Mouse (Mus musculus): ENCODE measurements around the gene Rasgrp2. TPM values are rescaled to one million over a fixed set of nuclear protein-coding genes. Genes with fewer than 3 reads are reported as not detected.

The Rasgrp2 gene
- total RNA-seq, 4 experiments from 2014 or later = 35.0 to 44.1 (median 40.9) TPM

DNA sequence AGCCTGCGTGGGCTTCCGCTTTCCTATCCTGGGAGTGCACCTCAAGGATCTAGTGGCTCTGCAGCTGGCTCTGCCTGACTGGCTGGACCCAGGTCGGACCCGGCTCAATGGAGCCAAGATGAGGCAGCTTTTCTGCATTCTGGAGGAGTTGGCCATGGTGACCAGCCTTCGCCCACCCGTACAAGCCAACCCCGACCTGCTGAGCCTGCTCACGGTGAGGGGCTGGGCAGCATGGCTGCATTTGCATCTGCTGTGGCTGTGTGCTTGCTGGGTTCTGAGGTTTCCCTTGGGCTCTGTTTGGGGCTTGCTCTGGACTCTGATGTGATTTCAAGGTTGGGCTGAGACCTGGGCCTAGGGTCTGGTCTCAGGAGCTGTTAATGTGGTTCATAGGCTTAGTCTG lies 8.0 kb downstream of the Rasgrp2 start:
- DNase-seq (ENCODE audit: low spot score in 2 of 2) = no peak

DNA sequence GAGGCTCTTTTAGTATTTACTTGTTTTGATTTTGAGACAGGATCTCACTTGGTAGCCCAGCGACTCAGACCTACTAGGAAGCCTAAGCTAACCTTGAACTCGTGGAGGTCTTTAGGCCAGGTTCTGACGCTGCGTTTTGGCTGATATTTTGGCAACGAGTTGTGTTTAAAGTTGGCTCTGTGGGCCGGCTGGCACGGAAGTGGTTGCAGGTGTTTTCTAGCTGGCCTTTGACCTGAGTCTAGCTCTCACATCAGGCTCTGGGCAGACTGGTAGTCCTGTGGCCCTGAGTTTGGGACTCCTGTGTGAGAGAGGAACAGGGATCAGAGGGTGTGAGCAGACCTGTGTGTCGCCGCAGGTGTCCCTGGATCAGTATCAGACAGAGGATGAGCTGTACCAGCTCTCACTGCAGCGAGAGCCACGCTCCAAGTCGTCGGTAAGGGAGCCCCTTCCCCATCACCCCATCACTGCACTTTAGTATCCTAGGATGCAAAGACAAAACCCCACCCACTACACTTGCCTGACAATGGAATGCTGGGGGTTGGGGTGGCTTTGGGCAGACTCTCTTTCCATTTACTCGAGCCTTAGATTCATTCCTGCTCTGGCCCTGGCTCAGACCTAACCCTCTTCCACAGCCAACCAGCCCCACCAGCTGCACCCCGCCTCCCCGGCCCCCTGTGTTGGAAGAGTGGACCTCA lies 8.8 kb downstream of the Rasgrp2 start:
- DNase-seq (ENCODE audit: low spot score in 2 of 2) = no peak

GRCm38 (mm10) chr19:6408749-6409148 lies 9.6 kb downstream of the Rasgrp2 start:
- no peak for DNase-seq (ENCODE audit: low spot score in 2 of 2)

DNA sequence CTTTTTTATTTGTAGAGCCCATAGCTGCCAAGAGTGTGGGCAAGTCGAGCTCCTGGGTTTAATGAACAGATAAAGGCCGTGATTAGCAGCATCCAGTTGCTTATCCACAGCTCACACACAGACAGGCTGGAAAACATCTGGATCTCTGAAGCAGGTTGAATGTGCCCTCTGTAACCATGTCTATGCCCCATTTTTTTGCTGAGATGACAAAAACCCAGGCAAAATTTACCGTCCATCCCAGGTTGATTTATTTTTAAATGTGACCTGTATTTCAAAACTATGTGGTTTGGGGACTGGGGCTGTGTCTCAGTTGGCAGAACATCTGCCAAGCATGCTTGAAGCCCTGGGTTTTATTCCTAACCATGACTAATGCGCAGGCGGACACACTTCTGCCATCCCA lies 10.0 kb downstream of the Rasgrp2 start:
- no peak for DNase-seq (ENCODE audit: low spot score in 2 of 2)

- DNase-seq (ENCODE audit: low spot score in 2 of 2) = no peak
These were observed 10.8 kb downstream of the Rasgrp2 start for GRCm38 (mm10) chr19:6409936-6410335.

- DNase-seq (ENCODE audit: low spot score in 2 of 2) = no peak
These were observed 13.7 kb downstream of the Rasgrp2 start for GRCm38 (mm10) chr19:6412798-6413197.

DNA sequence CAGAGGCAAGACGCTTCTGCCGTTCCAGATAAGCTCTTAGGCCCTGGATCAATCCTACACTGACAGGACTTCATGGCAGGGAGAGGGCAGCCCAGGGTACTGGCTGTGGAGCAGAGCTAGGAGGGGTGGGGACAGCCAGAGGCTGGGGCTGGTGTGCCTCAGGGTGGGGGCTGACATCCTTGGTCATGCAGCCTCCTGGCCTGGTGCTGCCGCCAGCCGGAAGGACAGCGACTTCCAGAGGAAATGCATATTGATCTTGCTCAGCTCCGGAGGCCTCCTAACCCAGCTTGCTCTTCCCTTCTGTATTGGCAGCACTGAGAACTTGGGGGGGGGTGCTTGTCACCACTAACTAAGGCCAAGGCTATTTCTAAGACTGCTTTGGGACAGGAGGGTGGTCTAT lies 16.3 kb downstream of the Rasgrp2 start:
- DNase-seq (ENCODE audit: low spot score in 2 of 2) = no peak

- DNase-seq (ENCODE audit: low spot score in 2 of 2) = no peak
These were observed 17.1 kb downstream of the Rasgrp2 start for GRCm38 (mm10) chr19:6416124-6416770.

DNA sequence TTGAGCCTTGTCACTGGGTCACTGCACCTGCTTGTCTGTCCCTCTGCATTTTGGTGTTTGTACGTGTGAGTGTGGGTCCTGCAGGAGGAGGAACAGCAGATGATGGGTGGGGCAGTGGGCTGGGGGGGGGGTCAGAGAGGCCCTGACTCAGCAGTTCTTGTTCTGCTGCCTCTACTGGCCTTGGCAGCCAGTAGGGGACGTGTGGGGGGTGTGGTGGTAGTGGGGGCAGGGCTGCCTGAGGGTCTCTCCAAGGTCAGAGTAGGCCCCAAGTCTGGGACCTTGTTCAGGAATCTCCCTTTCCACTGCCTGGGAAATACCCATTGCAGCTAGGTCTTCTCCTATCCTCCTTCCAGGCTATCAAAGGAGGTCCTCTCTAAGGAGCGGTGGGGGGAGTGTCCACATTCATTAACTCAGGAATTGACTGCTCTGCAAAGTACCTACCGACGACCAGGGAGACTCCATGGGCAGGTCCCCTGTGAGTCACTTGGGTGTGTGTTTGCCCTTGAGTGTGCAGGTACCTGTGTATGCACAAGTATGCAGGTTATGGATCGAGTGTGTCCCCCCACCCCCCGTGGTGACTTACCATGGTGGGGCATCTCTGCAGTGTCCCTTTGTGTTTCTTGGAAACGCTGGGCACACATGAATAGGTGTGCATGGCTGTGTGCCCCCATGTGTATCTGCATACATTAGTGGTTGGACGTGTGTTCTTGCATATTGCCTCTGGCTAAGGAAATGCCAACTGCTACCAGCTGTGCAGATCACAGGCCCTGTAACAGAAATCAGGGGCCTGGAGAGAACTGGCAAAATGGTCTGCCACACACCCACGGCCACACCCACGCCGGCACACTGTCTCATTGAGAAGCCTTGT lies 18.0 kb downstream of the Rasgrp2 start:
- no peak for DNase-seq (ENCODE audit: low spot score in 2 of 2)

DNA sequence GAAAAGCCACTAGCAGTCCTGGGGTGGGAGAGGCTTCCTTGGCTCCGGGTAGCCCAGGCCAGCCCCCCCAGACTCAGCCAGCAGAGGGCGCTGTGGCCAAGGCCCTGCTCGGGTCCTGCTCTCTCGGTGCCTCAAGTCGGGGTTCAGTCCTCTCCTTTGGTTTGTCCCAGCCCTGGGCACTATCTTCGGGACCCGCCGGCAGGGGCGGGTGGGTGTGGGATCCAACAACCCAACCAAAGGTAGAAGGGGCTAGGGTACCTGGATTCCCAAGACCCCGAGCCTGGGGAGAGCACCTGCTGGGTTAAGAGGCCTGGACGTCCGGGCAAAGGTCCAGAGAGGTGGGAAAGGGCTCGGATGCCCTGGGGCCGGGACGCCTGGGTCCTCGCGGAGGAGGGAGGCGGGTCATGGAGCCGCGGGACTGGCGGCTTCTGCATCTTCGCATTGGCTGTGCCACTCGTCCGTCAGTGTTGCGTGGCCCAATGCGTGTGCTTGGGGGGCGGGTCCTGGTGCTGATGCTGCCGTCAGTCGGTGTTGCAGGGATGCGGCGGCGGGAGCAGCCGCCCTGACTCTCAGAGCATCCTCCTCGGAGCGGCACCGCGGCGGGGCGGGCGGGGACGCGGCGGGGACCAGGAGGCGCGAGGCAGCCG lies 19.2 kb downstream of the Rasgrp2 start, which contains the start of gene Nrxn2:
TSS of gene Nrxn2 (plus strand) at position 499 of the 647 bp plus-strand sequence.
- DNase-seq (ENCODE audit: low spot score in 2 of 2) = peak; percentile 93 to 94

DNA sequence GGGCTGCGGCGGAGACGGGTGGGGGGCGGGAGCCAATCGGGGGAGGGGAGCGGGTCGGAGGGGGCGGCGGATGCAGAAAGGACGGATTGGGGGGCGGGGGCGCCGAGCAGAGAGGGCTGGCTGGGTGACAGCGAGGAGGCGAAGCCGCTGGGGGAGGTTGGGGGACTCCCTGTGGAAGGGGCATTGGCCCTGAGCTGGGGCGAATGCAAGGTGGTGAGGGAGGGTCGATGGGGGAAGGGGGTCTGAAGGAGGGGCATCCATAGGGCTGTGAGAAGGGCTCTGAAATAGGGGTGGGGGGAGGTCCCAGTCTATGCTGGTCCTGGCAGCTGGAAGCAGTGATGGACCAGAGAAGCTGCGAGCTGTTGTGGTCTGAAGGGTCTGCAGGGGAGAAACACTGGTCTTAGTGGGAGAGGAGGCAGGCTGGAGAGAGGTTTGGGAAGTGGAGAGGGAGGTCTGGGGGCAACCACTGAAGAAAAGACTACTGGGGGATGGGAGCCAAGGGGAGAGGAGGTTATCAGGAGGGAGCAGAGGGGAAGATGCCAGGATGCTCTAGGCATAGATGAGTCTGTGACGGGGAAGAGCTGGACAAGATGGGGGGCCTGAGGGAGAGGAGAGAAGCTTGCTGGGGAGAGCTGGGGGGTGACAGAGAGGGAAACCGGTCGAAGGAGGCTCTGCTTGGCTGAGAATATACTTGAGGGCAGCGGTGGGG lies 20.0 kb downstream of the Rasgrp2 start:
- no peak for DNase-seq (ENCODE audit: low spot score in 2 of 2)

DNA sequence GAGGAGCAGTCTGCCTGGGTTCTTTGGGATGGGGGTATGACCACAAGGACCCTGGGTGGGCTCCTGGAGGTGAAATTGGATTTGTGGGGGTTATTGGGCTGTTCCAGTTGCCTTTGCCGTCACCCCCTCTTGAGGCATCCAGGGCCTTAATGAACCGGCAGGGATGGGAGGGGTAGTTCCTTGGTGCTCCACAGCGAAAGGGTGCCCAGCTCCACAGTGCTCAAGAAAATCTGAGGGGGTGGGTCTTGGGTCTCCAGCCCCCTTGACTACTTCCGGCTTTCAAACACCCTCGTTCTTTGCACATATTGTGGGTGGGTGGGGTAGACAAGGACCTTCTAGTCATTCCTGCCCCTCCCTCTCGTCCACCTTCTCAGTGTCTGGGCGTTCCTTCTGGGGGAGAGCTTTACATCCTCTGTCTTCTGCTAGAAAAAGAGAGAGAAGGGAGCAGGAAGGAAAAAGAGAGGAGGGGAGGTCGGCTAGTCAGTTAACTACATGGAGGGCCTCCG lies 20.7 kb downstream of the Rasgrp2 start:
- no peak for DNase-seq (ENCODE audit: low spot score in 2 of 2)

- DNase-seq (ENCODE audit: low spot score in 2 of 2) = no peak
These were observed 21.5 kb downstream of the Rasgrp2 start for GRCm38 (mm10) chr19:6420481-6421210.

DNA sequence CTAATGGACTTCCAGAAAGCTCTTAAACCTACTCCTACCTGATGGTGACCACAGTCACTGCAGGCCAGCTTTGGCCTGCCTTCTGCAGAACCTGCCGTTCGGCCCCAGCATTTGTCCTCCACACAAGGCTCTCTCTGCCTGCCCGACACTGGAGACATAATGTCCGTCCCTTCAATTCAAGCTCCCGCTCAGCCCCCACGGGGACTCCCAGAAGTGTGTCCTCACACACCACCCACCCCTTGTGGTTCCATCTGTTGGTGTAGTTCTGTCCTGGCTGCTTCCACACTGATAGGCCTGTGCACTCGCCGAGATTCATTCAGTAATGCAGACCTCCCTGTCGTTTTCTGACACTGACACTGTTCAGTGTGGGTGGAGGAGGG lies 22.1 kb downstream of the Rasgrp2 start:
- no peak for DNase-seq (ENCODE audit: low spot score in 2 of 2)

- DNase-seq (ENCODE audit: low spot score in 2 of 2) = no peak
These were observed 22.9 kb downstream of the Rasgrp2 start for GRCm38 (mm10) chr19:6422014-6422413.

DNA sequence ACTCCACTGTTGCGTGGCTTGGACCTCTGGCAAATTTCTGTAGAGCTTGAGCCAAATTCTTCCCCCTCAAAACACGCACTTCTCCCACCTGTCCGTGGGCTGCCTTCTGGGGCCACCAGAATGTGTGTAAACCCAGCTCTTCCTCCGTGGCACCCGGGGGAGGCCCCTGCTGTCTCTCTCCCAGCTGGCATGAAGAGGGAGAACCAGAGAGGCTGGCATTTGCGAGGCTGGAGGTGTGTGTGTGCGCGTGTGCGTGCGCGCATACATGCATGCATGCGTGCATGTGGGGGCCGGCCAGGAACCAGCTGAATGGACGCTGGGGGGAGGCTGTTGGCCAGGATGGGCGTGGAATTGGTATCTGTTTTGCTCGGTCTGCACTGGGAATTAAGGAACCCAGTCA lies 24.1 kb downstream of the Rasgrp2 start:
- peak; percentile 64 to 71 for DNase-seq (ENCODE audit: low spot score in 2 of 2)

DNA sequence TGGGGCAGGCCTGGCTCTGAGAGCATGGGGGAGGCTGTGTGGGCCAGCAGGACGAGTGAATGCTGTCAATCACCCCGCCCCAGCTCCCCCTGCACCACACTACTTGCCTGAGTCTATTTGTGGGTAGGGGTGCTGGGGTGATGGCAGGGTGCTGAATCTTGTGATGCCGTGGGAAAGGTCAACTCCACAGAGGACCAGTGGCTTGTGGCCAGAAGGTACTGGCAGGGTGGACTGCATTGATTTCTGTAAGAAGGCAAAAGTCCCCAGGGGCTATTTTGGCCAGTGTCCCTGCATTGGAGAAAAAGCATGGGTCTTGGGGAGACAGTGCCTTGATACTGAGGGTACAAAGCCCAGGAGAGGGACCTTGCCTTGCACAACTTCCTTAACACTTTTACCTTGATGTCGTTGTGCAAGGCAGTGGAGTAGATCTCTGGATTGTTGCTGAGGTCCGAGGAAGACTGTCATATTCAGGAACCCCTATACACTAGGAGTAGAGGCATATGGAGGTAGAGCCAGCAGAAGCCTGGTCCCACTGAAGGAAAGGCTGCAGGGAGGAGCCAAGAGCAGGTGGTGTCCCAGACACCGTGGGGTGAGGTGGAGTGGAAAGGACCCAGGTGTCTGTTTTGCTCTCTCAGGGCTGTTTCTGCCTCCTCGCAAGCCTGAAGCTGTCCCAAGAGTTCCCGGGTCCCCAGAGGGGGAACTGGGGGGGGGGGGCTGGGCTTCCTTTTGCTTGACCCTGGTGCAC lies 25.2 kb downstream of the Rasgrp2 start:
- no peak for DNase-seq (ENCODE audit: low spot score in 2 of 2)

DNA sequence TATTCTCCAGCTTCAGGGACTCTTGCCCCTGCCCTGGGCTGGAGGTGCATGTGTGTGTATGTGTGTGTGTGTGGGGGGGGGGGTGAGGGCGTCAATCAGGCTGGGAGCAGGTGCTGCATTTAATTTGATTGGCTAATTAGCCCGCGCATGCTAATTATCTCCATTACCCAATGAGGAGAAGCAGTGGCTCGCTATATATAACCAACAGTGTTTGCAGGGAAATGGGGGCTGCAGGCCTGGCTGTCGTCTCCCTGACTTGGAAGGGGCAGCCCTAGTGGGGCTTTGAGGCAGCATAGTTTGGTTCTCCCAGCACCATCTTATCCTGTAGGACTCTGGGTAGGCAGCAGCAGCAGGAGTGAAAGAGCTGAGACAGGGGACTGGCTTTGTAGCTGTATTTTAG lies 26.5 kb downstream of the Rasgrp2 start:
- DNase-seq (ENCODE audit: low spot score in 2 of 2) = no peak

- no peak for DNase-seq (ENCODE audit: low spot score in 2 of 2)
These were observed 27.8 kb downstream of the Rasgrp2 start for GRCm38 (mm10) chr19:6426703-6427500.

All from layer of hippocampus, adult 8-10 months (tissue).